Mouse (Mus musculus) hindbrain, postnatal 0 days (tissue): ENCODE results near the gene Pld1. TPM values are rescaled to one million over a fixed set of nuclear protein-coding genes. Genes with fewer than 3 reads are reported as not detected.

Source experiments
- ATAC-seq: fragments of 200-750 bp; cut with Nextera tagmentation; 2 replicates; pipeline ENCODE4 v1.8.0; 2017; ENCODE audit warnings: mild to moderate bottlenecking, moderate TSS enrichment, moderate library complexity
- DNase-seq: peaks from one replicate; pipeline ENCODE4 v3.0.0-alpha.2; 2015; ENCODE audit warnings: low spot score
- H3K27ac ChIP-seq: fragments of 300-500 bp; sonication (generic); 2 replicates; pipeline ENCODE4 v1.5.1; 2014; ENCODE audit warnings: mild to moderate bottlenecking
- H3K27me3 ChIP-seq: fragments of 300-500 bp; sonication (generic); 2 replicates; pipeline ENCODE4 v1.6.1; 2014; ENCODE audit warnings: low read length, mixed read lengths; ENCODE audit not compliant: insufficient read depth
- H3K36me3 ChIP-seq: fragments of 300-500 bp; sonication (generic); 2 replicates; pipeline ENCODE4 v1.6.1; 2014; ENCODE audit warnings: low read length, mixed read lengths; ENCODE audit not compliant: insufficient read depth
- H3K4me1 ChIP-seq: fragments of 300-500 bp; sonication (generic); 2 replicates; pipeline ENCODE4 v1.6.1; 2014; ENCODE audit warnings: antibody characterized with exemption, low read length, mixed read lengths; ENCODE audit not compliant: insufficient read depth
- H3K4me2 ChIP-seq: fragments of 300-500 bp; sonication (generic); 2 replicates; pipeline ENCODE4 v1.6.1; 2014; ENCODE audit warnings: low read depth, mild to moderate bottlenecking, low read length, moderate library complexity, mixed read lengths
- H3K4me3 ChIP-seq: fragments of 300-500 bp; sonication (generic); 2 replicates; pipeline ENCODE4 v1.5.1; 2014; ENCODE audit warnings: low read length
- H3K9ac ChIP-seq: fragments of 300-500 bp; sonication (generic); replicated peaks from 2 replicates; pipeline ENCODE4 v1.6.1; 2014; ENCODE audit warnings: mild to moderate bottlenecking, low read length, moderate library complexity, mixed read lengths
- H3K9me3 ChIP-seq: fragments of 300-500 bp; sonication (generic); 2 replicates; pipeline ENCODE4 v1.6.1; 2016; ENCODE audit warnings: low read length, mixed read lengths
- CTCF ChIP-seq: IDR thresholded peaks from 2 replicates; pipeline ENCODE4 v1.5.1; 2016; ENCODE audit warnings: antibody characterized with exemption, control low read depth, low read depth
- WGBS: fragments of 180-500 bp; shearing (Covaris S2); extraction: QIAGEN DNeasy Blood & Tissue Kit; methylation state at CpG from one replicate; pipeline ENCODE4 v1.1.7; 2014; 5-methylcytosine and 5-hydroxymethylcytosine counted together
- polyA plus RNA-seq: library from polyadenylated mRNA; unstranded; fragments of >200 nt; fragmentation: Nextera tagmentation; extraction: Ambion mirVana; gene quantifications from 2 replicates; pipeline ENCODE4 v1.2.1, GENCODE M21; 2015
- total RNA-seq: library from RNA; depleted of rRNA; stranded (reverse); fragments of >200 nt; gene quantifications from 2 replicates; pipeline ENCODE4 v1.2.3, GENCODE M21; 2014

The Pld1 gene
- total and polyA plus RNA-seq, 2 experiments from 2014 or later, result 3.9 to 10.7 TPM

- no peaks in the 10 kb centered on the region for H3K9me3 ChIP-seq
- H3K36me3 ChIP-seq, result no peaks in the 10 kb centered on the region
- no peaks in the 10 kb centered on the region for H3K4me1 ChIP-seq
- ATAC-seq (no peak), DNase-seq (no peak)
- H3K9ac ChIP-seq, result no peak overlapping the region
- H3K4me2 ChIP-seq, result no peak overlapping the region
- no peaks in the 10 kb centered on the region for H3K27me3 ChIP-seq
- no peak overlapping the region for H3K27ac ChIP-seq
- TF ChIP-seq CTCF, result no peak
- no peak overlapping the region for H3K4me3 ChIP-seq
These were observed 122.7 kb downstream of the Pld1 start for GRCm38 (mm10) chr3:28061155-28061554.

DNA sequence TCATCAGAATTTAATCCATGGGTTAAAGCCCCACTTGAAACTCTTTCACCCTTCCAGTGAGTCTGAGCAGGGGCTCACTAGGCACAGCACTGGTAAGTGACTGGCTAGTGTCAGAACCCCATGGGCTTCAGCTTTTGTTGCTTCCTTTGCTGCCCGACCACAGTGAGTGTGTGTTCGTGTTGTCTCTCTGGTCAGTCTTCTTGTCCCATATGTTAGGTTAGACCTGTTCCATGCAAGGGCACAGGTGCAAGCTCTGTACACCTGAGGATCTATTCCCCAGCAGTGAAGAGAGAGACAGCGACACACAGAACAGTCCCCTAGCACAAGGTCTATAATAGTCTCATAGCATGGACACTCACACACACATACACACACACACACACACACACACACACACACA lies 140.7 kb downstream of the Pld1 start:
- TF ChIP-seq CTCF, result no peak

DNA sequence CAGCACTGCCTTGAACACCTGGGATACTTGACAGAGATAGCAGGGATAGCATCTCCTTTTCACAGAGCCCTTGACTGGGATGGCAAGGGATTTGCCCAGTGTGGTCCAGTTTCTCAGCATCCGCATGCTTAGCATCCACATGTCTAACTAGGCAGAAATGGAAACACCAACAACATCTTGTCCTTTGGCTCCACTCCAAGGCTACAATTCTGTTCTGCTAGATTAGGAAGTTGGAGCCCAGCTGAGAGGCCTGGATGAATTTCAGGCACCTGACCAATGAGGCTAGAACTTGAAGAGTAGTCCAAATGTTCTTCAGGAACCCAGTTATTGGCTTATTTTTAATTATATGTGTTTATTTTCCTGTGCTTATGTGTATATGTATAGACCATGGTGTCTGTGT lies 141.6 kb downstream of the Pld1 start:
- ATAC-seq, result no peak

More for the DNA sequence above, 140.7 kb downstream of the Pld1 start:
- Histone ChIP-seq H3K9ac (no peak overlapping the region), H3K27me3 (no peaks in the 10 kb centered on the region), H3K36me3 (no peaks in the 10 kb centered on the region), H3K27ac (no peak overlapping the region), H3K4me3 (no peak overlapping the region), H3K9me3 (no peaks in the 10 kb centered on the region), H3K4me1 (no peaks in the 10 kb centered on the region), H3K4me2 (no peak overlapping the region)
- ATAC-seq (no peak), DNase-seq (no peak)
- 81% methylated on average over 3 of the region's 3 CpGs for WGBS

DNA sequence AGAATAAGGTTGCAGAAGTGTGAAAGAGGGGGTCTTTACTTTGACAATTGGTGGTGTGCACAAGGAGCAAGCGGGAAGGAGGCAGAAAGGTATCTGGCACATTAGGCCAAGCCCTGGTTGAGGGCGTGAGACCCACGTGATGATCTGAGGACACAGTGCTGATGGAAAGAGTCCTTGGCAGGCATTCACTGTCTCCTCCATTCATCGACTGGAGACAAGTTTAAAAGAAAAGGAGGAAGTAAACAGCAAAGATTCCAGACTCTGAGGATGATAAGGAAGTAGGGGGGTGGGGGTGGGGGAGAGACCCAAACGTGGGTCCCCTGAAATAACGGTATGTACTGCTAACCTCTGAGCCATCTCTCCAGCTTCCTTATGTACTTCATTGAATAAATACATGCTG lies 142.5 kb downstream of the Pld1 start:
- 82% methylated on average over 6 of the region's 6 CpGs for WGBS
- ATAC-seq, result no peak
- Histone ChIP-seq H3K9ac (no peak overlapping the region), H3K4me2 (no peak overlapping the region), H3K36me3 (no peaks in the 10 kb centered on the region), H3K9me3 (no peaks in the 10 kb centered on the region), H3K4me1 (no peaks in the 10 kb centered on the region), H3K4me3 (no peak overlapping the region), H3K27ac (no peak overlapping the region), H3K27me3 (no peaks in the 10 kb centered on the region)
- DNase-seq, result no peak
- no peak for TF ChIP-seq CTCF

More for the DNA sequence above, 141.6 kb downstream of the Pld1 start:
- Histone ChIP-seq H3K27ac (no peak overlapping the region), H3K4me3 (no peak overlapping the region), H3K9me3 (no peaks in the 10 kb centered on the region), H3K4me1 (no peaks in the 10 kb centered on the region), H3K27me3 (no peaks in the 10 kb centered on the region), H3K4me2 (no peak overlapping the region), H3K36me3 (no peaks in the 10 kb centered on the region), H3K9ac (no peak overlapping the region)
- no peak for TF ChIP-seq CTCF
- WGBS, result 44% methylated on average over 1 of the region's 1 CpGs
- DNase-seq, result peak; percentile 59

DNA sequence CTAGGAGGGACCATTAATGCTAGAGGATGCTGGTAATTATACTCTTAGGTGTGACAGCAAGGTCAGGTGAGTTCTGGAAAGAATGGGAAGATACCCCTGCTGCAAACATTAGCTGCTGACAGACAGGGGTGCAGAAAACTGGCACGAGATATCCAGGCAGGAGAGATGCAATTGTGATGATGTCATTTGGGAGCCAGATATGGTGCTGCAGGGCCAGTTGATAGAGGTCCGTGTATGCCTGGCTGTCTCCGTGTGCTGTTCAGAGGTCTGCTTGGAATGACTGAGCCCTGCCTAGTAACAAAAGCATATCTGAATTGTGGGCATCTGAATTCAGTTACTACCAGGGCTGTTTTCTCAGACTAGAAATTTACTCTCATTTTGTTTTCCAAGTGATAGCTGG lies 144.7 kb downstream of the Pld1 start:
- DNase-seq (no peak), ATAC-seq (no peak)
- H3K4me2 ChIP-seq, result no peak overlapping the region
- no peaks in the 10 kb centered on the region for H3K27me3 ChIP-seq
- H3K4me3 ChIP-seq, result no peak overlapping the region
- no peaks in the 10 kb centered on the region for H3K36me3 ChIP-seq
- WGBS, result 70% methylated on average over 3 of the region's 3 CpGs
- TF ChIP-seq CTCF, result no peak
- H3K9me3 ChIP-seq, result no peaks in the 10 kb centered on the region
- no peak overlapping the region for H3K27ac ChIP-seq
- H3K4me1 ChIP-seq, result no peaks in the 10 kb centered on the region
- H3K9ac ChIP-seq, result no peak overlapping the region

DNA sequence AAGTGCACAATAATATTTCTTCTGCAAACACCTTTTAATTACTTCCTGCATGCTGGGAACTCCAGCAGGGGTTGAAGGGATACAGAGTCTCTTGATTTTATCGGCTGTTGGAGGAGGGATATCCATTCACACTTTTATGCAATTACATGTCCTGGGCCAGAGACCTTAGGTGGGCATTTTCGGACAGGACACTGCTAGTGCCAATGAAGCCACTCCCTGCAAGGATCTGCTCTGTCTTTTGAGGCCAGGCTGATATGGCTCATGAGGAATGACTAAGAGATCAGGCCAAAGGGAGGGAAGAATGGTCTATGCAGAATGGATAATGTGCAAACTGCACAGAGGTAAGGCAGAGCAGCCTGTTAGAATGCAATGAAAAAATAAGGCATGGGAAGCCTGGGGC lies 145.8 kb downstream of the Pld1 start:
- H3K27me3 ChIP-seq, result no peaks in the 10 kb centered on the region
- H3K4me2 ChIP-seq, result no peak overlapping the region
- no peak overlapping the region for H3K9ac ChIP-seq
- H3K9me3 ChIP-seq, result no peaks in the 10 kb centered on the region
- ATAC-seq, result no peak
- H3K36me3 ChIP-seq, result no peaks in the 10 kb centered on the region
- no peak for DNase-seq
- H3K4me1 ChIP-seq, result no peaks in the 10 kb centered on the region
- no peak overlapping the region for H3K27ac ChIP-seq
- 72% methylated on average over 2 of the region's 2 CpGs for WGBS
- no peak for TF ChIP-seq CTCF
- no peak overlapping the region for H3K4me3 ChIP-seq

DNA sequence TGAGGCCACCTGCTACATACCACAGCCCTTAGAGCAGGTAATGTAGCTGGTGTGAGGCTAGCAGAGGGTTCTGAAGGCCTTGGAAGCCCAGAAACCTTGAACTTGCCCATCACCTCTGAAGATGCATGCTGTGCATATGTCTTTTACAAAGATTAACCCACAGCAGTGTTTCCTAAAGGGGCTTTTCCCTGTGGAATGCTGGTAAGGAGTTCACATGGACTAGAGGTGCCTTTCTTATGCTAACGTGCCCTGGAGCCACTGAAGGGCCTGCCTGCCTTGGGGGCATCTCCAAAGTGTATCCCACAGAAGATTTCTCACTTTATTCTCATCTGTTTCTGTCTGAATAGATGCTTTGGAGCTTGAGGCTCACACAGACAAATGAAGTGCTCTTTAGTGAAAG lies 152.8 kb downstream of the Pld1 start:
- Histone ChIP-seq H3K36me3 (no peaks in the 10 kb centered on the region), H3K4me3 (no peak overlapping the region), H3K27ac (no peak overlapping the region), H3K4me2 (no peak overlapping the region), H3K9me3 (no peaks in the 10 kb centered on the region), H3K27me3 (no peaks in the 10 kb centered on the region), H3K9ac (no peak overlapping the region), H3K4me1 (no peaks in the 10 kb centered on the region)
- no peak for DNase-seq
- 56% methylated on average over 1 of the region's 1 CpGs for WGBS
- ATAC-seq, result no peak
- no peak for TF ChIP-seq CTCF
